Mouse (Mus musculus) induced T-regulatory cell, adult 2 months (primary cell): Measurements from ENCODE around the gene Dpep1.
A peak's percentile ranks its signal among the peaks of the same experiment; 100 is the strongest.

Experiments
- DNase-seq: peaks from one replicate; pipeline ENCODE4 v3.0.0-alpha.2; 2012; ENCODE audit warnings: low read depth

The Dpep1 gene

DNA sequence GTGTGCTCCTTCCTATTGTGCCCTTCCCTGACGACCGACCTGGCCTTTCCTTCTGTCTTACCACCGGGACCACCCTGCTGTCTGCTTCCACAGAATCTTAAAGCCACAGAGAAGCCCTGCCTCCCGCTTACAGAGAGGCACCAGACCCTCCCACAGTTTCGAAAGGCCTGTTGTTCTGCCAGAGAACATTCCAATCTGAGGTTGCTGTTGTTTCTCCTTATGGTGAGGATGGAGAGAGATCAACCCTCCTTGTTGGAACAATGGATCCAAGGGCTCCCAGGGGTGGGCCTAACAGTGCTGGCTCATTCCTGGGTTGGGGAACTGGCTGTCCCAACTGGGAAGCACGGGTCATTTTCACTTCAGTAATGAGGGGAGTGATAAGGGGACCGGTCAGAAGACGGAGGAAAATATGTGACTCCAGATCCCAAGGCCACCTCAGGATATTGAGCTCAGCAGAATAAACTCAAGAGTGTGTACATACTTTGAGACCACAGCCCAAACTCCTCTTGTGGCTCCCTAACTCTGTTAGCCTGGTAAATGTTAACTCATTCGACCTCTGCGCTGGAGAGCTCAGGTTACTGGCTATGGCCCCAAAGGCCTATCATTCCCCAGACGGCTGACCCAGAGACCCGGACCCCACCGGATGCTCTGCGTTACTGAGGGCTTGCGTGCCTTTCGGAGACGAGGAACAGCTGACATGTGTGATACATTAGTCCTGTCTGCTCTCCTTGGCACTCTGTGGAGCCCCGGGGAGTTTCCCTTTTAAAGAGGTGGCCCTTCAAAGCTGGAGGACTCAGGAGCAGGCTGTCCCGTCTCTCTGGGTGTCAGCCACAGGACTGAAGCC, at the start of gene Dpep1:
Gene Dpep1 (plus strand): TSS at position 677 of the 844 bp plus-strand sequence.
- no peak for DNase-seq

DNA sequence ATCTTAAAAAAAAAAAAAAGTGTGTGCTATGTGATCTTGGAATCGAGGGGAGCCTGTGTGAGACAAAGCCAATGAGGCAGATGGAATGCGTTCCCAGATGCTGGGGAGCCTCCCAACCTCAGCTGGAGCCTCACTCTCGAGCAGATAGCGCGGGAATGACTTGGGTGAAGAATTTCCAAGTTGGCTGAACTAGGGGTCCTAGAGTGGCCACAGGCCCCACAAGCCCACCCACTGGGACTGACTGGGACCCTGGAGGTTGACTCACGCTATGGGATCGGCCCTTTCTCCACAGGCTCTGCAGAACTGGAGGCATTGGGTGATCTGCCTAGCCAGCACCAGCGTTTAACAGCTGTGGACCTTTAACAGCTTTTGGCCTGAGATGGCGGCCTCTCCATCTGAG, 49.8 kb upstream of the Dpep1 start:
- DNase-seq, result no peak

DNA sequence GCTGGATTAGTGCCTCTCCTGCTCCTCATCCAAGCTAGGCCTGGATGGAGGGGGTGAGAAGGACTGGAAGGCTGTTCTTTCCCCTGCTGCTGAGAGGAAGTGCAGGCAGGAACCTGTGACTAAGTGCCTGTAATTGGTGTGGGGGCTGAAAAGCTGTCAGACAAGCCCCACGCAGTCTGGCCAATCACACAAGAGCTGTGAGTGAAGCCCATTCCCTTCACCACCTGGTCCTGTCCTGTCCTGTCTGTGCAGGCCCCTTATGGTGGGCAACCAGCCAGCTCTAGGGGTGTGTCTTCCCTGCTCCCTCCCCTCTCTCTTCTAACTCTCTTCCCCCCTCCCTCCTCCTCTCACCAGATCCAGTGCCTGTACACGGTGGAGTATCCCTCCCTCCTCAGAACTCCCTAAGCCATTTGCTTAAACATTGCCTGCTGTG, 48.4 kb upstream of the Dpep1 start:
- DNase-seq, result no peak

DNA sequence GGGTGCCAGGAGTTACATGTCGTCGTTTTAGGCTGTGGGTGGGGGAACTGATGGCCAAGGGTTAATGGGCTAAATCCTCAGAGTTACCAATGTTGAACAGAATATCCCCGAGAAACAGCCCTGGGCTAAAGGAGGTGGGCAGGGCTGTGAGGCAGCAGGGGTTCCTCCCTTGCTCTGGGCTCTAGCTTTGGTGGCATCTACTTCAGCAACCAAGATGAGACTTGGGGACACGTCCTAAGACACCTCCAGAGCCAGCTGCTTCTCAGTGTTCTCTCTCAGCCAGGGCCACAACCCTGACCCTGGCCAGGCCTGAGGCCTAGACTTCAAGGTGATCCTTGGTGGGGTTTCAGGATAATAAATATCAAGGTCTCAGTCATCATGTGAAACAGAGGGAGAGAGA, 47.3 kb upstream of the Dpep1 start:
- no peak for DNase-seq

DNA sequence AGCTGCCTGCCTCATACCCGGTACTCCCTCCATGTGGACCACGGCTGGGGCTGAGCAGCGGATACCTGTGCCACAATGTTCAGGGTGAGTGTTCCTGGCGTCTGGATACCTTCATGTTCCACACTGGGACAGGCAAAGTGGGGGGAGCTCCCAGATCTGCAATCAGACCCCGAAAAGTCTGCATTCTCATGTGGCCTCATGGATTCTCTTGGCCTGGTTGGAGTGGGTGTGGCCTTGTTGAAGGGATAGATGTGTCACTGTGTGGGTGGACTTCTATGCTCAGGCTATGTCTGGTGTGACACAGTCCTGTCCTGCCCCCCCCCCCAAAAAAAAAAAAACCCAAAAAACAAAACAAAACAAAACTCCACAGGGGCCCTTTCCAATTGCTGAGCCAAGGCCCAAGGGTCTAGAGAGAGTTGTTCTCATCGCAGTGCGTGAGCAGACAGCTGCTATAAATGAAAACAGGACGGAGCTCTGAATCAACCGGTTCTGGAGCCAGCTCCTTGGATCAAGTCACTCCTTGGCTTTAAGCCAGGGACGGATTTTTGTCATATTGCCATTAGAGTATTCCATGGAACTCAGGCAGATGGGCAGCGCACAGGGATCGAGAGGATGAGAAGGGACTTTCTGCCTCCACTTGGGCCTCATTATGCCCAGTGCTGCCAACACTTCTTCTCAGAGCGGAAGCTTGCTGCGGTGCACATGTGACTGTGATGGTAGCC, 44.1 kb upstream of the Dpep1 start:
- DNase-seq, result no peak

DNA sequence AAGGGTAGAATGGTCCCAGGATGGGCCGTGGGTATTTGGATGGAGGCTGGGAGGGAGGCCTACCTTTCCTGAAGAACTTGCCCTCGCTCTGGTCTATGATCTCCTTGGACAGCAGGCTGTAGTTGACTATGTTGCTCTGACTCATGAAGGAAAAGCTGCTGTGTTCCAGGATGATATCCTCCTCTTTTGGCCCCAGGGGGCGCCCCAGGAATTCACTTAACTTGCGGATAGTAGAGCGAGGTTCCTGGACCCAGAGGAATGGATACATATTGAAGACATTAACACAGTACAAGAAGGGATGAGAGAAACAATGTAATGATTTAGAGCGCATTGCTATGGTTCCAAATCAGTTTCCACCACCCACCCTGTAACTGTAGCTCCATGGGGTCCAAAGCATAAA, 40.8 kb upstream of the Dpep1 start:
- peak; percentile 62 for DNase-seq

DNA sequence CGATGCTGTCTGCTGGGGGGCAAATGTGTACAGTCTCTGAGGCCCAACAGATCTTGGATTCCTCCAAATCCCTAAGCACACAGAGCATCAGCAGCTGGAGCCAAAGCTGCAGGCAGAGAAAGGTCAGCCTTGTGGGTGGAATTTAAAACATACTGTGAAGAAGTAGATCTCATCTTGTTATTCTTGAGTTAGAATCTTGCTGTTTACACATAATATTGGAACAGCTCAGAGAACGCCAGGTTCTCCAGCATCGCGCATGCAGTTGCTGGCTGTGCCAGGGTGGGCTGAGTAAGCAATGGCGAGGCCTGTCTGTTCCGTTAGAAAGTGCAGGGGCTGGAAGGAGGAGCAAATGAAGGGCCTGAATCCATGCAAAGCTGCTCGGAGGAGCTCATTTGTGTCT, 39.7 kb upstream of the Dpep1 start:
- DNase-seq, result no peak

DNA sequence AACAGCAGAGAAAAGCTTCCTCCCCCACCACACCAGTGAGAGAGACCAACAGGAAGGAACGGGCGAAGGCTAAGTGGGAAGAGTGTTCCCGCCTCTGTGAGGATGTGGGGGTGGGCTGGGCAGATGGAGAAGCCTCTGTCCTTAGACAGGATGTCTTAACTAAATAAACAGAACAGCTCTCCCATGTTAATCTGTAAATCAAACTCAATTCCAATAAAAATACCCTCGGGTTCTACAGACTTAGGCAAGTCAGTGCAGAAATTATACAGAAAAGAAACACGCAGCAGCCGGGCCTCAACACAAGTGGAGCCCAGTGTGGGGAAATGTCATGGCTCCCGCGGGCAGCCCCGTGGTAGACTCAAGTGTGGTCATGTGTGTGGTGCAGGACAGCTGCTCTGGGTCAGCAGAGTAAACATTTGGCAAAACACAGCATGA, 35.3 kb upstream of the Dpep1 start:
- no peak for DNase-seq

DNA sequence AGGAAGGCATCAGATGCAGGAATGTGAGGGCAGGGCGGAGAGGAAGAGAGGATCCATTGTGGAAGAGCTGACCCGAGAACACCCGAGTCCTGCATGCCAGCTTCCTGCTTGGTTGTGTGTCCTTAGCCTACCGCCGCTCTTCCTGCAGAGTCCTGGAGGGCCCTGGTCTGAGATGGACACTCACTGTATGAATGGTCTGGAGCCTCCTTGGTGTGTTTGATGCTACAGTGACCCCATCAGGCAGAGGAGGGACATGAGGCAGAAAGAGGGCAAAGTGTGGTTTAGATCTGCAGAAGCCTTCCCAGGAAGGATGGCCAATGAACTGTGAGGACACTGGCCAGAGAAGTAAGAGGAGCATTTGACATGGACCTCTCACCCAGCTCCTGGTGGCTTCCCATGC, 30.9 kb upstream of the Dpep1 start:
- DNase-seq, result no peak

DNA sequence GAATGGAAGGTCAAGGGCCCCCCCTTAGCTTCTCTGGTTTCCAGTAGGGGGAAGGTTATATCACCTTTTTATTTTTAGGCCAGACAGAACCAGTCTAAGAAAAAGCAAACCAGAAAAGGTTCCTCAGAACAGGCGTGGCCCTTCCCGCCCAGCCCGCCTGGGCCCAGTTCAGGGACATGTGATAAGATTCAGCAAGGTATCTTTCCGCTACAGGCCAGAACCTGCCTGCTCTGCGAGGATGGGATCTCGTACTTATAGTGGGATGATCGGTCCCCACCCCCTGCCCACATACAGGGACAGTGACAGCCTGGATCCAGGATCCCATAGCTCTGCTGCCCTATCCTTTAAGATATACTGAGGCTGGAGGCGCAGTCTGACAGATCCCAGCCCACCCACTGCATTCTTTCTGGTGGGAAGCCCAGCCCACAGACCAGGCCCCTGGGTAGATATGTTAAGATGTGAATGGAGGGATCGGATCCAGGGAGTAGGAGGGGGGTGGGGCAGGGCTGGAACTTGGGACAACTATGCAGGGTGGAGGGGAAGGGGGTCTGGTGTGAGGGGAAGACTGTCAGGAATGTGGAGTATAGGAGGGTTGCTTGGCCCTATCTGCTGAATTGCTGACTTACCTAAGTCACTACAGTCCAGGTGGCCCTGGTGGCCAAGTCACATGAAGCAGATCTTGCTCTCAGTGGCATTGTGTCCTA, 29.8 kb upstream of the Dpep1 start:
- no peak for DNase-seq

DNA sequence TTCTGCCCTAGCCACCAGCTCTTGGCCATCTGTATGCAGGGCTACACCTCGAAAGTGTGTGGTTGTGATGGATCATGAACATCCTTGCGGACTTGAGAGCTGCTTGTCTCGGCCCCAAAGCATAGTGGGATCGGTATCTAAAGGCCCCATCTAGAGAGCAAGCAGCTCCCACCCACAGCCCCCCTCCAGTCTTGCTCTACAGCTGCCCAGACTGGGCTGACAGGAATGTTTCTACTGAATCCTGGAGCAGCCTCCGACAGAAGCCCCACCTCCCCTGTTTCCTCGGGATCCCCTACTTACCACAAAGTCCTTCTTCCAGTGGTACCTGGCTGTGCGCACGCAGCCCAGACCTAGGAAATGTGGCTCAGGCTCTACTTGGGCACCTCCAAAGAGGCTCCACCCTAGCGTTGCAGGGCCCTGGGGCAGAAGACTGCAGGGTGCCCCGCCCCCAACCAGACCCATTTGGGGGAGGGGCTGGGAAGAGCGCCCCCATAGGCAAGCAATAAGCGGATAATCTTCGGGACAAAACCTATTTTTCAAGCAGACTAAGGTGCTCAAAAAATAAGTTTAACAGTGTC, 28.1 kb upstream of the Dpep1 start, which contains the start of gene Sult5a1:
Gene Sult5a1 (minus strand): TSS at position 428 of the 578 bp plus-strand sequence.
- no peak for DNase-seq

DNA sequence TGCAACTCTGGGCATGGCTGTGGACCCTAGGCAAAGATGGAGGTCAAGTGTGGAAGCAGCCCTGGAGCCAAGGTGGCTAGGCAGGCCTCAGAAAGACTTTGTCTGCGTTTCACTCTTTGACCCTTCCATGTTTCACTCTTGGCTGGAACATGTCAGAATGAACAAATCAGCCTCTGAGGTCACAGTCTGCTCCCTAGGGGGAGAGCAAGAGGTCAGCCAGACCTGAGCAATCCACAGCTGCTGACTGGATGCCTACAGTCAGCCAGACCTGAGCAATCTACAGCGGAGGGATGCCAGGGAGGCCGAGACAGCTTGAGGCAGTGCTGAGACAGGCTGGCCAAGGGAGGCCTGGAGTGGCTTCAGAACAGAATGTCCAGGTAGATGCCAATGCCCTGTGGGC, 4.7 kb upstream of the Dpep1 start:
- DNase-seq, result no peak

DNA sequence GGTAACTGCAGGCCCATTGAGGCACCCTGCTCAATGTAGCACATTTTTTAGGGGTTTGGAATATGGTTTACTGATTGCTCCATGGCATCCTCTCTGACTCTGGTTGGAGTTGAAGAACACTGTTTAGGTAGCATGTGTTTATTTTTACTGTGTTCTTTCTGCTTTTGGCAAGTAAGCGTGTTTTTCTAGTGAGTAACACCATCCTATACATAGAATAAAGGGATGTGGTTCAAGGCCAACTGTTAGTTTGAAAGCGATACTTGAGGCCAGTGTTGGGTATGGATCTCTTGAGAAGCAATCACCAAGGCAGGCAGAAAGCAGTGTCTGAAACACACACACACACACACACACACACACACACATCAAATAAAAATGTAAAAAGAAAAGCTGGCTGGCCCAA, 2.0 kb downstream of the Dpep1 start:
- no peak for DNase-seq

DNA sequence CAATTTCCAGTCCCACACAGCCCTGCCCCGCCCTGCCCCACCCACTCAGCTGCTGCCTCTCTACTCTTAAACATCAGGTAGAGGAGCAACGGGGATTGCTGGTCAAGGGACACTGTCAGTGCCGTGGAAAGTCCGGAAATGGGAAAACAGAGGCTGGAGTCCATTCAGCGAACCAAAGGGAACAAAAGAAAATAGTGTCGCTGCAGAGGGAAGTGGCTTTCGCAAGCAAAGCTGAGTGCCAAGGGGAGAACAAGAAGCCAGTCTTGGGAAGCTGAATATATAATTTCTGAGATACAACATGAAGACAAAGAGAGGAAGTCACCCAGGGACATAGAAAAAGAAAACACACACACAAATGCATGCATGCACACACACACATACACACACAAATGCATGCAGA, 2.8 kb downstream of the Dpep1 start:
- no peak for DNase-seq

DNA sequence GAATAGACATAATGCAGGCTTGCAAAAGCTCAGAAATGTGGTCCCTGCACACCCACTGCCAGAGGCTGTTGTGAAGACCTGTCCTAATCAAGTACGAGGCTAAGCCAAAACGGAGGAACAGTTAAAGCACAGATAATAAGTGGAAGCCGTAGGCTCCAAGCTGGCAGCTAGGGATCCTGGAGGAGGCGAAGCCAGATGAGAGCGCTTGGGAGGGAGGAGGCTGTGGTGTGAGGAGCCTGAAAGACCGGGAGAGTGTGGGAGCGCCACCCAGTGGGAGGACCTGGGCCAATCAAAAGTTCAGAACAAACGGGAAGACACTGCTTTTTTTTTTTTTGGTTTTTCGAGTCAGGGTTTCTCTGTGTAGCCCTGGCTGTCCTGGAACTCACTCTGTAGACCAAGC, 4.6 kb downstream of the Dpep1 start:
- DNase-seq, result peak; percentile 67

DNA sequence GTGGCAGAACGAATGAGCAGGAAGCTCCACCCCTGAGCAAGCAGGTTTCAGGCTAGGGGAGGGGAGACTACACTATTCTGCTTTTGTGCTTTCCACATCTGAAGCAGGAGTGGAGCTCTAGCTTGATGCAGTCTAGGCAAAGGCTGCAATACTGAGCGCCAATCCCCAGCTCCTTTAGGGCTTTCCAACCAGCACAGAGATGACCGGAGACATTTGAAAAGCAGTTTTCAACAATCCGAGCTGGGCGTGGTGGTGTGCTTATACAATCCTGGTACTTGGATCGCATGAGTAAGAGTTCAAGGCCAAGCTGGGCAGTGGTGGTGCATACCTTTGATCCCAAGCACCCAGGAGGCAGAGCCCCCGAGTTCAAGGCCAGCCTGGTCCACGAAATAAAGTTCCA, 5.9 kb downstream of the Dpep1 start:
- DNase-seq, result no peak

DNA sequence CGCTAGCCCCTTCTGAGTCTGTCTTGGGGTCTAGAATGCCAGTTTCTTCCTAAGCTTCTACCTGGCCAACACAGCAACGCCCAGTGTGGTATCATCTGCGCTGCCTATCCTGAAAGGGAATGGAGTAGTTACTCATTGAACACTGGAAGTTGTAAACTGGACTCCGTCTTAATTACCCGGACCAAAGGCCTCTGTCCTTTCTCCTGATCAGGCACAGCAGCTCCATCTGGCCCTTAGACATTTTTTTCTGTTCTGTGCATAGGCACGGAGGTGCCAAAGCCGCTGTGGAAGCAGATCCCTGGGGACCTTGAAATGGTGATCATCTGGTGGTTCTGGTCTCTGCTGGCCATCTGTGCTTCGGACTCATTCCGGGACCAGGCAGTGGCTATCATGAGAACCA, 7.7 kb downstream of the Dpep1 start:
- no peak for DNase-seq

DNA sequence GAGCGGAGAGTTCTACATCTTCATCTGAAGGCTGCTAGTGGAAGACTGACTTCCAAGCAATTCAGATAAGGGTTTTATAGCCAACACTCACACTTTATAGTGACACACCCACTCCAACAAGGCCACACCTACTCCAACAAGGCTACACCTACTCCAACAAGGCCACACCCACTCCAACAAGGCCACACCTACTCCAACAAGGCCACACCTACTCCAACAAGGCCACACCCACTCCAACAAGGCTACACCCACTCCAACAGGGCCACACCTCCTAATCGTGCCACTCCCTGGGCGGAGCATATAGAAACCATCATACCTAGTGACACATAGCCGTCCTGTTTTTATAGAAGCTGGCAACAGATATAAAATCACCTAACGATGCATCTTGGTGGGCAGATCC, 11.0 kb downstream of the Dpep1 start:
- peak; percentile 44 for DNase-seq

DNA sequence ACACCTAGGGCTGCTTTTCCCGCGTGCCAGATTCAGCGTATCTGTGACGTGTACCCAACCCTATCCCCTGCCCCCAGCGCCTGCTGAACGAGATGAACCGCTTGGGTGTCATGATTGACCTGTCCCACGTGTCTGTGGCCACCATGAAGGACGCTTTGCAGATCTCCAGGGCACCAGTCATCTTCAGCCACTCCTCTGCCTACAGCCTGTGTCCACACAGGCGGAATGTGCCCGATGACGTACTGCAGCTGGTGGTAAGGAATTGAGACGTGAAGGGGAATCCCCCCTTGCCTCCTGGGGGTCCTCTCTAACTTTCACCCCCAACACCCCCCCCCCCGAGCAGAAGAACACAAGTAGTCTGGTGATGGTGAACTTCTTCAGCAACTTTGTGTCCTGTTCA, 13.8 kb downstream of the Dpep1 start:
- DNase-seq, result no peak

DNA sequence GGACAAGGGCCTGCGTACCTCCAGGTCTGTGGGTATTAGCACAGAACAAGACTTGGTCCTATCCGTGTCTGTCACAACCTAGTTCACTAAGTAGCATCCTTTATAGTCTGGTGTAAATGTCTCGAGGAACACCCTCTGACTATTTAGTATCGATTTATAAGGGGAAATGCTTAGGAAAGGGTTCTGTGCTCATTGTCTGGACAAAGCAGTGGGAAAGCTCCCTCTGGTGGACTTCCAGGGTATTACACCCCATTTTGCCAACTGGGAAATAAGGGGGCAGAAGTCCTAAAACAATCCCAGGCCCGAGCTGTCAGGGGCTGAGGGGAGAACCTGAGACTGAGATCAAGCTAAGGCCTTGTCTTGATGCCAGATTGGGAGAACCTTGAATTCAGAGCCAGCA, 16.2 kb downstream of the Dpep1 start:
- DNase-seq, result peak; percentile 87

DNA sequence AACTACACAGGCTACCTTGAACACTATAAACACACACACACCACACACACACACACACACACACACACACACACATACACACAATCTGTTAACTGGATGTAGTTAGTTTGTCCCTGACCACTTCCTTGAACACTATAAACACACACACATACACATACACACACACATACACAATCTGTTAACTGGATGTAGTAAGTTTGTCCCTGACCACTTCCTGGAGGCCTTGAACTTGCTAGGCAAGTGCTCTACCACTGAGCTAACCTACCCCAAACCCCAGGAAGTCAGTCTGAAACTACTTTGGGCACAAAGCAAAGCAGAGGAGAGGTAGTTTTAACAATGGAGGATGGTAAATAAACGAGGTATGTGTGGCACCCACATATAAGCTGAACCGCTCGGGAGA, 17.5 kb downstream of the Dpep1 start:
- peak; percentile 60 for DNase-seq

DNA sequence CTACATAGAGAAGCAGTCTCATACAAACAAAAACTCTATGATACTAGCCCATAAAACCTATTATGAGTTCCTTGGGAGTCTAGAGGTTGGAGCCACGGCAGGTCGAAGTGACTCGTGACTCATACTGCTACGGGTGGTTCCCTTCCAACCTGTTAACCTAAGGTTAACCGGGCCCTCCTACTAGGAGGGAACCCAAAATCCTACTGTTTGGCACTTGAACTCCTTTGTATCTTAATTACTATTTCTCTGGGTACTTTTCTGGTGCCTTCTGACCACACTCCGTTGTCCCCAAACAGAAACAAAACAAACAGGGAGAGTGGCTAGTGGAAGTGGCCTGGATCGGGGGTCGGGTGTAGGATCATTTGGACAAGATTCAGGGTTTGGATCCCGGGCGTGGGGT, 25.8 kb downstream of the Dpep1 start:
- DNase-seq, result peak; percentile 56
